Mouse (Mus musculus) ES-E14 (cell line): ENCODE measurements around the gene Gemin7.

Experiments used
- CHD2 ChIP-seq: IDR thresholded peaks from 2 replicates; pipeline ENCODE4 v1.6.1; 2014; ENCODE audit warnings: mild to moderate bottlenecking, low read depth, low read length, inconsistent platforms
- HCFC1 ChIP-seq: IDR thresholded peaks from 2 replicates; pipeline ENCODE4 v1.6.1; 2012; ENCODE audit warnings: low read length, inconsistent platforms, borderline replicate concordance; ENCODE audit not compliant: insufficient read depth
- MAFK ChIP-seq: IDR thresholded peaks from 2 replicates; pipeline ENCODE4 v1.6.1; 2014; ENCODE audit warnings: mild to moderate bottlenecking, low read depth, low read length, inconsistent platforms; ENCODE audit not compliant: insufficient read depth
- ZC3H11A ChIP-seq: IDR thresholded peaks from 2 replicates; pipeline ENCODE4 v1.6.1; 2012; ENCODE audit warnings: low read depth, mild to moderate bottlenecking, inconsistent platforms, low read length, borderline replicate concordance
- ZNF384 ChIP-seq: IDR thresholded peaks from 2 replicates; pipeline ENCODE4 v1.6.1; 2012; ENCODE audit warnings: low read depth, low read length, inconsistent platforms

DNA sequence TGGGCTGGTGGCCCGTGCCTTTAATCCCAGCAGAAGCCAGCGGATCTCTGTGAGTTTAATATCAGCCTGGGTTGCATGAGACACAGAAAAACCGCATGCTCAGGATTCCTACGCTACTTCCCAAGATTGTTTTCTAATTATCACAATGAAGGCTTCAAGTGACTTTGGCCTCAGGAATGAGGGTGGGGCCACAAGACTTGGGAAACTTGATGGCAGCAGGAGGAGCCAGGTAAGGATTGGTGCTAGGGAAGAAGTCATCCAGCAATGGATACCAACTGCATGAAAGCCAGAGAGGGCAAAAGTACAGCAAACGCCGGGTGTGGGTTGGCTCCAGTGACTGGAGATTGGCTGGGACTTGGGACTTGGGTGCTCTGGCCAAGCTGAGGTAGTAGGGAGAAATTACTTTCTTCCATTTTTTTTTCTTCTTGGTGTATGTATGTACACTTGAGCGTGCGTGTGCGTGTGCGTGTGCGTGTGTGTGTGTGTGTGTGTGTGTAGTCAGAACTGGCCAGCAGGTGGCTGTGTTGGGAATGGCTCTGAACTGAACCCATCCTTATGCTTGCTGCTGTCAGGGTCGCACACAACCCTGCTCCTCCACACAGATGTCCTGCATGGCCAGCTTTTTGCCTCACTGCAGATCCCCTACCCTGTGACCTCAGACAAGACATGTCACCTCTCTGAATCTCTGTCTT, 32.4 kb upstream of the Gemin7 start:
- no peak for TF ChIP-seq MAFK
- TF ChIP-seq ZC3H11A = no peak
- 0 out of 2 replicates have a peak, but pooled peaks have one; percentile 19 for TF ChIP-seq CHD2
- TF ChIP-seq ZNF384 = 0 out of 2 replicates have a peak, but pooled peaks have one; percentile 10
- TF ChIP-seq HCFC1 = no peak
